Mouse (Mus musculus) stomach, postnatal 0 days (tissue): ENCODE results near the gene Pla2g2f. TPM values are rescaled to one million over a fixed set of nuclear protein-coding genes. Genes with fewer than 3 reads are reported as not detected.

ENCODE experiments used
- ATAC-seq: fragments of 200-750 bp; cut with Nextera tagmentation; 2 replicates; pipeline ENCODE4 v1.8.0; 2017; ENCODE audit not compliant: low FRiP score, low TSS enrichment
- DNase-seq: peaks from one replicate; pipeline ENCODE4 v3.0.0-alpha.2; 2016; ENCODE audit warnings: low spot score
- H3K27ac ChIP-seq: fragments of 300-500 bp; sonication (generic); replicated peaks from 2 replicates; pipeline ENCODE4 v1.5.1; 2014; ENCODE audit warnings: mild to moderate bottlenecking, control low read depth
- H3K27me3 ChIP-seq: fragments of 300-500 bp; sonication (generic); 2 replicates; pipeline ENCODE4 v1.6.1; 2014; ENCODE audit warnings: low read length; ENCODE audit not compliant: control insufficient read depth, insufficient read depth
- H3K36me3 ChIP-seq: fragments of 300-500 bp; sonication (generic); 2 replicates; pipeline ENCODE4 v1.6.1; 2014; ENCODE audit warnings: low read length, mixed read lengths; ENCODE audit not compliant: control insufficient read depth, insufficient read depth
- H3K4me1 ChIP-seq: fragments of 300-500 bp; sonication (generic); replicated peaks from 2 replicates; pipeline ENCODE4 v1.6.1; 2014; ENCODE audit warnings: antibody characterized with exemption; ENCODE audit not compliant: control insufficient read depth, insufficient read depth
- H3K4me2 ChIP-seq: fragments of 300-500 bp; sonication (generic); replicated peaks from 2 replicates; pipeline ENCODE4 v1.6.1; 2014; ENCODE audit warnings: low read depth, mild to moderate bottlenecking, control low read depth, moderate library complexity
- H3K4me3 ChIP-seq: fragments of 300-500 bp; sonication (generic); 2 replicates; pipeline ENCODE4 v1.5.1; 2014; ENCODE audit warnings: low read depth, low read length, control low read depth
- H3K9ac ChIP-seq: fragments of 300-500 bp; sonication (generic); 2 replicates; pipeline ENCODE4 v1.6.1; 2014; ENCODE audit warnings: mild to moderate bottlenecking, low read length, control low read depth, mixed read lengths
- H3K9me3 ChIP-seq: fragments of 300-500 bp; sonication (generic); 2 replicates; pipeline ENCODE4 v1.6.1; 2016; ENCODE audit warnings: low read length; ENCODE audit not compliant: control insufficient read depth
- CTCF ChIP-seq: IDR thresholded peaks from 2 replicates; pipeline ENCODE4 v1.5.1; 2016; ENCODE audit warnings: antibody characterized with exemption, low read depth, mild to moderate bottlenecking, moderate library complexity
- EP300 ChIP-seq: optimal IDR thresholded peaks from 2 replicates; pipeline ENCODE3; 2016; ENCODE audit warnings: antibody characterized with exemption
- WGBS: fragments of 180-500 bp; shearing (Covaris S2); extraction: QIAGEN DNeasy Blood & Tissue Kit; methylation state at CpG from one replicate; pipeline ENCODE4 v1.1.7; 2014; 5-methylcytosine and 5-hydroxymethylcytosine counted together
- polyA plus RNA-seq: library from polyadenylated mRNA; unstranded; fragments of >200 nt; fragmentation: Nextera tagmentation; extraction: Ambion mirVana; gene quantifications from 2 replicates; pipeline ENCODE4 v1.2.1, GENCODE M21; 2015

Pla2g2f gene
- polyA plus RNA-seq, 1 experiment from 2014 or later: 8.7 TPM

DNA sequence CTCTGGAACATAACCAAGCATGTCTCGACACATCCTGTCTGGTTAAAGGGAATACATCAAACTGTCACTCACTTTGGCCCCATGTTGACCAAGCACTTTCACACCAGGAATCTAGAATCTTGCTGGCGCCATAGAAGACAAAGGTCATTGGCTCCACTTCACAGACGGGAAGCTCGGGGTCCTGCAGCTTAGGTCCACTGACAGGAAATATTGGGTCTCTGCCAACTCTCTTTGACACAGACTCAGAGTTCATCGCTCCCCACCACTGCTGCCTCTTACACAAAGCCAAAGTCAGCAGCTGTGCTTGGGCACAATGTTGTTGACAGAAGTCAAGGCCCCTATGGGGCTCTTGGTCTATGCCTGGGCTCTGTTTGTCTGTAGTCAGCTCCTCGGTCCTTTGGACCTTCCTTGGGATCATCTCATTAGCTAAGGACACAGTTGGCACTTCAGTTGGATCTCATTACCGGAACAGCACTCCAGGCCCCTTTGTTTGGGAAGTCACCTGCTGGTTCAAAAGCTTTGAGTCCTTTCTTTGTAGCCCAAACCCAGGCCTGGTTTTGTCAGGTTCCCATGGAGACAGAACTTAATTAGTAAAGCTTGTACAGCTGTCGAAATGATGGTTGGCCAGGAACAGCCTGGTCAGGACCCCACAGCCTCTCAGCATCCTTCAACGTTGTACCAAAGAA, 28.3 kb downstream of the Pla2g2f start:
- ATAC-seq (no peak), DNase-seq (no peak)
- Histone ChIP-seq H3K4me1 (peaks cover 2% of the 10 kb centered on the region; the same call in 1 of the 2 replicates), H3K27me3 (no peaks in the 10 kb centered on the region), H3K9ac (no peak overlapping the region), H3K27ac (no peak overlapping the region), H3K4me3 (no peak overlapping the region), H3K9me3 (no peaks in the 10 kb centered on the region), H3K4me2 (no peak overlapping the region), H3K36me3 (no peaks in the 10 kb centered on the region)
- TF ChIP-seq EP300 (no peak), CTCF (no peak)
- WGBS: 55% methylated on average over 9 of the region's 9 CpGs

GRCm38 (mm10) chr4:138725751-138726150, 31.7 kb downstream of the Pla2g2f start:
- Histone ChIP-seq H3K36me3 (no peaks in the 10 kb centered on the region), H3K9me3 (no peaks in the 10 kb centered on the region), H3K27ac (no peak overlapping the region), H3K4me2 (no peak overlapping the region), H3K27me3 (no peaks in the 10 kb centered on the region), H3K4me1 (peaks cover 2% of the 10 kb centered on the region; the same call in 1 of the 2 replicates), H3K9ac (no peak overlapping the region), H3K4me3 (no peak overlapping the region)
- DNase-seq: no peak
- ATAC-seq: no peak
- WGBS: 71% methylated on average over 5 of the region's 5 CpGs
- TF ChIP-seq CTCF (no peak), EP300 (no peak)

DNA sequence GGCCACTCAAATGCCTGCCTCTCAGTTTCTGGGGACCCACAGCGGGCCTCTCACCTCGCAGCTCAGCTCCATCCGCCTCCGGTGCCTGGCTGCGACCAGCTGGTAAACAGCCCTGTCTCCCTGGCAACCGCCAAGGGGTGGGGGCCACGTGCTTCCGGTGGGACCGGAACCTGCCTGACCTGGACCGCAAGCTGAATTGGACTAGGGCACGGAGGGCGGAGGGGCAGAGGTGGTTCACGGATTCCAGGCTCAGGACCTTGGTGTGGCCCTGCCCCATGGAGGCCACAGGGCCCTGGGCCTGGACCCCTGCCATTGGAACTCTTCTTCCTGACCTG, 32.3 kb downstream of the Pla2g2f start:
- no peak for TF ChIP-seq EP300
- TF ChIP-seq CTCF: no peak
- DNase-seq (peak; percentile 81), ATAC-seq (peak; percentile 68)
- Histone ChIP-seq H3K4me2 (peak overlapping the region; percentile 36), H3K9me3 (no peaks in the 10 kb centered on the region), H3K4me3 (no peak overlapping the region), H3K9ac (peak overlapping the region; percentile 23; the same call in 1 of the 2 replicates), H3K36me3 (no peaks in the 10 kb centered on the region), H3K27me3 (no peaks in the 10 kb centered on the region), H3K4me1 (peaks cover 2% of the 10 kb centered on the region; the same call in 1 of the 2 replicates), H3K27ac (no peak overlapping the region)
- 3% methylated on average over 13 of the region's 13 CpGs for WGBS

- ATAC-seq: no peak; the same call in 1 of the 2 replicates
- Histone ChIP-seq H3K9ac (peak within 1 kb of the TSS; percentile 23; the same call in 1 of the 2 replicates), H3K27ac (no peak within 1 kb of the TSS), H3K9me3 (no peaks in the 10 kb centered on the region), H3K36me3 (no peaks in the 10 kb centered on the region), H3K4me1 (peaks cover 2% of the 10 kb centered on the region; the same call in 1 of the 2 replicates), H3K27me3 (no peaks in the 10 kb centered on the region), H3K4me3 (no peak within 1 kb of the TSS), H3K4me2 (peak within 1 kb of the TSS; percentile 36)
- 39% methylated on average over 17 of the region's 18 CpGs for WGBS
- TF ChIP-seq CTCF (no peak), EP300 (no peak)
- DNase-seq: no peak
These were observed 32.9 kb downstream of the Pla2g2f start, which contains the start of gene Pla2g2c for GRCm38 (mm10) chr4:138724354-138725126. Gene Pla2g2c (plus strand): TSS chr4:138724792.

DNA sequence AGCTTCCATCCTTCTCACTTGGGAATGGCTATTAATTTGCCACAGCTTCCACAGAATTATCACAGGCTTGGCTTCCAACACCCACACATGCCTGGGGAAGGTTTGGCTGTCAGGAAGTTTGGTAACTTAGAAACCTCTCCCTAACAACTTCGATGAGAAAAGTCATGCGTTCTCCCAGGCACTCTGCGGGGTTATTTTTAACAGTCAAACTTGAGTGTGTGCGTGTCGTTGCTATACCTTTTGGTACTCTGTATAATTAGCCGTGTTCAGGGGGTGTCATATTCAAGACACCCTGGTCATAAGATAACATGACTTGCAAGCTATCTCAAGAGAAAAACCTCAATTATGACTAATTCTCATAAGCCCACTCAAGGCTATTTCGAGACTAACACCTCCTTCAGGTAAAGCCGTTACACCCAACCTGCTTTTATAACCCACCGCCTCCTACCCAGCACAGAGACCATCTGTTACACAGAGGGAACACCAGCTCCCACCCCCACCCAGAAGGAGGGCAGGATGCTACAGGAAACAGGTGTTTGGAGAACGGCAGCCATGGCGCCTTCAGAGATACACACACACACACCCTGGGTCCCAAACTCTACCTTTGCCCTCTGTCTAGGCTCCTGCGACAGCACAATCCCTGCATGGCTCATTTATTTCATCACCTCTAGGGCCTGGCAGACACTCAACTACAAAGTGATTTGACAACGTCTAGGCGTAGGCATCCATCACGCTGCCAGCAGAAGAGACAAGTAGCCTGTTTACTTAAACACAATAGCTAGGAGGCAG, 33.7 kb downstream of the Pla2g2f start:
- H3K27me3 ChIP-seq: no peaks in the 10 kb centered on the region
- H3K4me3 ChIP-seq: no peak overlapping the region
- TF ChIP-seq EP300 (no peak), CTCF (no peak)
- peaks cover 2% of the 10 kb centered on the region; the same call in 1 of the 2 replicates for H3K4me1 ChIP-seq
- ATAC-seq (no peak), DNase-seq (no peak)
- no peak overlapping the region for H3K9ac ChIP-seq
- no peak overlapping the region for H3K27ac ChIP-seq
- no peaks in the 10 kb centered on the region for H3K9me3 ChIP-seq
- no peak overlapping the region for H3K4me2 ChIP-seq
- H3K36me3 ChIP-seq: no peaks in the 10 kb centered on the region
- 49% methylated on average over 15 of the region's 15 CpGs for WGBS
